Mouse (Mus musculus): Measurements from ENCODE around the gene Dnm1.
A peak's percentile ranks its signal among the peaks of the same experiment; 100 is the strongest.

The Dnm1 gene

DNA sequence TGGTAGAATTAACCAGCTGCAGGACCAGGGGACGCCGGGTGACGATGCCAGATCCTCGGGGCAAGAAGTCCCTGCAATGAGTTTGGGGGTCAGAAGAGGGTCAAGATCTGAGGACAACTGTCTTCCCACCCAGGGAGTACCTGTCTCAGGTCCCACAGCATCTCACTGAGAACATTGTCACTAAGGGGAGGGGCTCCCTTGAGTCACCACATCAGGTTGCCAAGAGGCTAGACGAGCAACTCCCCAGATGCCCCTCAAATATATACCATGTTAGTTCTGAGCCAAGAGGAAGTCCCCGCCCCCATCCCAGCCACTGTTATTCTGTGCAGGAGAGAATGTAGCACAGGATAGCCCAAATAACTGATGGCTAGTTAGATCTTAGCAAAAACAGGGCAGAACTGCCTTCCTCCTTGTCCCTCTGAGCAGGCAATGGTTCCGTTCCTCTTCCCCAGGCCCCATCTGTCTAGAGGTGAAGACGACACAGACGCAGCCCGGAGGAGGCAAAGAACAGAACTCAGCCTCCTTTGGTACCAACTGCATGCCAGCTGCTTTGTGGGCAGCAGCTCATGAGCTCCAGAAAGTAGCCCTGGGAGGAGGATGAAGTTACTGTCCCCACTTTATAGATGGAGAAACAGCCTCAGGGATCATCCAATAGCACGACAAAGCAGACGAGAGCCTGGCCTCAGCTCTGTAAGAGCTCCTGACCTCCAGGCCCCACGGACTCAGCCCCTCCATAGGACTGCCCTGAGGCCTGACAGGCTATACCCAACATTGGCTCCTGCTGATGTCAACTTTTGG is 12.1 kb downstream of the Dnm1 start:
- no peak for DNase-seq (ENCODE audit: low read depth, low spot score)

DNA sequence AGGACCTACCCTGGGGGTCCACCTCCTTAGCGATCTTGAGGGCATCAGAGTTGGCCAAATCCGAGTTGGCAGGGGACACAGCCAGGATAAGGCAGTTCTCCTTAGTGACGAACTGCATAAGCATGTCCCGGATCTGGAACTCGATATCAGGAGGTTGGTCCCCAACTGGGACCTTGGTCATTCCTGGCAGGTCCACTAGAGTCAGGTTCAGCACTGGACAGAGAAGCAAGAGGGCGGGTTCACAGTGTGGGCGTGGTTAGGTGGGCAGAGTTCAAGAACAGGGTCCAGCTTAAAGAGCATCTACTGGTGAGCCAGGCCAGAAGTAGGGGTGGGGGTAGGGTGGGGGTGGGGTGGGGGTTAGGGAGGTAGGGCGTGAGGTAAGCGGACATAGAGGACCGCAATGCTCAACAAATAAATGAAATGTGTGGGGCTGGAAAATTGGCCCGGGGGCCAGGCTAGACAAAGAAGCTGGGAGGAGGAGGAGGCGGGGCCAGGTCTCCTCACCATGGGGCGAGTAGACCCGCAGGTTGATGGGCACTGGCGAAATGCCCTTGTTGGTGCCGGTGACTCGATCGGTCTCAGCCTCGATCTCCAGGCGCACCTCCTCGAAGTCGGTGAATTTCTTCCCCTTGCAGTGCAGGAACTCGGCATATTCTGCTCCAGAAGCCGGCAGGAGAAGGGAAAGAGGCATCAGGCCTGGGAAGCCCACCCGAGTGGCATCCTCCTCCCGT is 13.1 kb downstream of the Dnm1 start:
- DNase-seq (ENCODE audit: low read depth, low spot score) = no peak

DNA sequence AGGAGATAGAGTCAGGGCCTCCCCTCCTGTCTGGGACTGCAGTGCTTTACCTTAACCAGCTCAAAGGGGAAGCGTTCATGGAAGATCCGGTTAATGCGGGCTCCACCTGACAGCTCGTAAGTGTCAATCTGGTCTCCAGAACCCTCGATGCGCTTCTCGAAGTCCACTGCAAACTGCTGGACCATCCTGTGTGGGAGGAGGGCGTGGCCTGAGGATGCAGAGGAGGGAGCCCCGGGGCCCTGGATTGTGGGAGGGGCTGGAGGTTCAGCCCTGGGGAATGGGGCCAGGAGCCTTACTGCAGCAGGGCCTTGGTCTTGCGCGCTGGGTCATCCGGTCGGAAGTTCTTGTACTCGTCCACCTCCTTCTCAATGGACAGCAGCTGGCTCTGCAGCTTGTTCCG is 17.2 kb downstream of the Dnm1 start:
- no peak for DNase-seq (ENCODE audit: low read depth, low spot score)

DNA sequence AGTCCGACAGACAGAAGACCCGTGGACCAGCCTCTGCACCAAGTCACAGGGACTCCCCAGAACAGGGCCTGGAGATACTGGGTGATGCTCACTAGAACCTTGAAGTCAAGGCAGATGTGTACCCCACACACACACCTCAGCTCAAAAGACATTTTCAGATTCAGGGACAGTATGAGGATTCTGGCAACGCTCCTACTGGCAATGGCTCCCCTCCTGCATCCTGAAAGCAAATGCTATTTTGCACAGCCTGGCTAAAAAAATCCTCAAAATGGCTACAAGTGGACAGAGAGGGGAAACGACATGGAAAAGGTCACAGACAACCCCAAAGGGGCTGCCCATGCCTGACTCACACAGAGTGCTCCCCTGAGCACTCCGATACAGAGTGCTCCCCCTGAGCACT is 21.0 kb downstream of the Dnm1 start:
- DNase-seq (ENCODE audit: low read depth, low spot score) = no peak

DNA sequence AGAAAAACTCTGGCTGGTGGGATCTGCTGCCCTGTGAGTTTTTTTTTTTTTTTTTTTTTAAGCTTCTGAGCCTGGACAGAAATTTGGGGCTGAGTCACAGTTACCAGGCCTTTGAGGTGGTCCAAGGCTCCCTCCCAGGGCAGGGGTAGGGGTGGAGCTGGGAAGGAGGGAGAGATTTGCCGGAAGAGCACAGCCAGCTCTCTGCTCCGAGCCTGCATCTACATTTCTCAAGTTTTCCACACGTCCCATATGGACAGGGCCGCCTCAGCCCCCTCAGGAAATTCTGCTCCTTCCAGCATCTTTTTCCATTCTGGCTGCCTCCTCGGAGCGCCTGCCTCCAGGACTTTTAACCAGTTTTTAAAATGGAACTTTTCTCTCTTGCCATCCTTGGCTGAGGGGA is 23.6 kb downstream of the Dnm1 start:
- DNase-seq (ENCODE audit: low read depth, low spot score) = no peak

DNA sequence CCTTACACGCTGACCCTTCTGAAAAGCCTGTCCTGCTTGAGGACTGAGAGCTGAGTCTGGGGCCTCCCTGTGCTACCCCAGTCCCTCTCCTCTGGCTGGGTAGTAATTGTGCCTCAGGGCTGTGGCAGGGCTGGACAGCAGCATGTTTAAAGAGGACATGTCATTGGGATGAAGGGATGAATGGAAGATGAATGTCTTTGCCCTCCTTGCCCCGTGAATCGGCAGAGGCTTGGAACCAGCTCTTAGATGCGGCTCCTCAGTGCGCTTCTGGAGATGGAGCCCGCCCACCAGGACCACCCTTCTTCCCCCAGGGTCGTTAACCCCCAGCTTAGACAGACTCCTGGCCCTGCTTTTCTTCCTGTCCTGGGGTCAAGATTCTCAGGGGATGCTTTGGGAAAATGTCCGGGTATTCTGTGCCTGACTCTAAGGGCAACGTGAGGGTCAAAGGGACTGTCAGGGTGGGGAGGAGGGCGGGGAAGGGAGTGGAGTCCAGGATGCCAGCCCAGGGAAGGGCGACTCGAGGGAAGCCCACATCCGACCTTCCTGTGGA is 24.2 kb downstream of the Dnm1 start:
- DNase-seq (ENCODE audit: low read depth, low spot score) = no peak

DNA sequence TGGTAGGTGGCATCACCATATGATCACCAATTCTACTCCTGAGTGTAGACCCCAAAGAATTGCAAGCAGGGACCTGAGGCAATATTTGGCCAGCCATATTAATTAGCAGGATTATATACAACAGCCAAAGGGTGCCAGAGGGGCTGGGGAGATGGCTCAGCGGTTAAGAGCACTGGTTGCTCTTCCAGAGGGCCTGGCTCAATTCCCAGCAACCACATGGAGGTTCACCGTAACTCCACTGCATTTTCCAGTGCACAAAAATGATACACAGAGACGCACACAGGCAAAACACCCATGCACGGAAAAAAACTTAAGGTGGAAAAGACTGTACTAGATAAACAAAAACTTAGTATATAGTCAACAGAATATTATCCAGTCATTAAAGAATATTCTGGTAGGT is 25.9 kb downstream of the Dnm1 start:
- no peak for DNase-seq (ENCODE audit: low read depth, low spot score)

DNA sequence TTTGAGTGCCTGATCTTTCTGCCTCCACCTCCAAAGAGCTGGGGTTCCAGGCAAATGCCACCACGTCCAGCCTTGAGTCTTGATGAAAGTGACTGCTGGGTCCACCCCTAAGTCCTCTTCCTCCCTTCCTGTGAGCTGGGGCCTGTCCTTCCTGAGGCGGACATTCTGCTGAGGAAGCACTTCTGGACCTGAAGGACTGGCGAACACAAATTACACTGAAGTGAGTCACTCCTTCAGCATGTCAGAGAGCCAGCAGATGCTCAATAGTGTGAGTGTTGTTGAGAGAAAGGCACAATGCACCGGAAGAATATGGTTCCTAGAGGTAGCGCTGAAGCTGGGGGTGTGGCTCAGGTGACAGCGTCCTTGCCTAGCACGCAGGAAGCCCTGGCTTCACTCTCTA is 27.8 kb downstream of the Dnm1 start:
- DNase-seq (ENCODE audit: low read depth, low spot score) = no peak

DNA sequence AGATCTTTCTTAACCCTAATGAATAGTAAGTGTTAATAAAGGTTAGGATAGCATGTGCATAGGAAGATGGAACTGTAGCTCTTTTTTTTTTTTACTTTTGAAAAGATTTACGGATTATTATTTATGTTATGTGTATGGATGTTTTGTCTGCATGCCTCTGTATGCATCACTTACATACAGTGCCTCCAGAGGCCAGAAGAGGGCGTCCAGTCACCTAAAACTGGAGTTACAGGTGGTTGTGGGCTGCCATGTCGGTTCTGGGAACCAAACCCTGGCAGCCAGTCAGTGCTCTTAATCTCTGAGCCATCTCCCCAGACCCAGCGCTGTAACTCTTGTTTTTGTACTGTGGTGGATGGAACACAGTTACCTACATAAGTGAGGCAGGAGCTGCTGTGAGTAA is 28.8 kb downstream of the Dnm1 start:
- no peak for DNase-seq (ENCODE audit: low read depth, low spot score)

DNA sequence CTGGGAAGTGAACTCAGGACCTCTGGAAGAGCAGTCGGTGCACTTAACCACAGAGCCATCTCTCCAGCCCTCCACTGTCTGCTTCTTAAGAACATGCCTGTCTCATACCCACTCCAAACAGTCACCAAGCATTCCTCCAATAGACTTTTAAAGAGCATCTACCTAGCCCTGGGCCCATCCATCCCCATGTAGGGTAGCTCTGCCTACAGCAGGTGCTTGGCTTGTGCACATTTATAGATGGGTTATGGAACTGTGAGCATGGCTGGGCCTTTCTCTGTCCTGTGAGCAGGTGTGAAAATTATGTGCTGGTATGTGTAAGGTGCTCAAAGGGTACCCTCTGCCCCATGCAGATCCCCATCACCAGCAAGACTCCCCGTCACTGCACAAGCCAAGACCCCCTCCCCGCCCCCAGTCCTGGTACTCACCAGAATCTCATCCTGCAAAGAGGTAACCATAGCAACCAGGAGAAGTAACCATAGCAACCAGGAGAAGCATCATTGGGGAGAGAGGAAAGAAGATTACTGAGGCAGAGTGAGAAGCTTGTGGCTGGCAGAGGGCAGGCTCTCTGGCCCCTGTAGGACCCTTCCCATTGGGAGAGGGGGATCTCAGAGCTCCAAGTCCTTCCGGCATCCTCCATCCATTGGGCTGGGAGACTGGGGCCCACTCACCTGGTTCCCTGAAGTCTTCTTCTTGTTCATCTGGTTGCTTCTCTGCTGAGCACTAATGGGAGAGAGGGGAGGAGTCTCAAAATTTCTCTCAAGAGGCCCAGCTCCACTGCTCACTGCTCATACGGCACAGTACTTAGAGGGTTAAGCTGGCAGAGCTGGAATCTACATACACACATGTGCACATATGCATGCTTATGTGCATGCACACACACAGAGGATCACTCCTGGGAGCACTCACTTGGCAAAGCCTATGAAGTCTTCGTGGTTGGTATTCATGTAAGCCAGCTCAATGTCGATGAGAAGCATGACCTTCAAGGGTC is 30.1 kb downstream of the Dnm1 start:
- no peak for DNase-seq (ENCODE audit: low read depth, low spot score)

DNA sequence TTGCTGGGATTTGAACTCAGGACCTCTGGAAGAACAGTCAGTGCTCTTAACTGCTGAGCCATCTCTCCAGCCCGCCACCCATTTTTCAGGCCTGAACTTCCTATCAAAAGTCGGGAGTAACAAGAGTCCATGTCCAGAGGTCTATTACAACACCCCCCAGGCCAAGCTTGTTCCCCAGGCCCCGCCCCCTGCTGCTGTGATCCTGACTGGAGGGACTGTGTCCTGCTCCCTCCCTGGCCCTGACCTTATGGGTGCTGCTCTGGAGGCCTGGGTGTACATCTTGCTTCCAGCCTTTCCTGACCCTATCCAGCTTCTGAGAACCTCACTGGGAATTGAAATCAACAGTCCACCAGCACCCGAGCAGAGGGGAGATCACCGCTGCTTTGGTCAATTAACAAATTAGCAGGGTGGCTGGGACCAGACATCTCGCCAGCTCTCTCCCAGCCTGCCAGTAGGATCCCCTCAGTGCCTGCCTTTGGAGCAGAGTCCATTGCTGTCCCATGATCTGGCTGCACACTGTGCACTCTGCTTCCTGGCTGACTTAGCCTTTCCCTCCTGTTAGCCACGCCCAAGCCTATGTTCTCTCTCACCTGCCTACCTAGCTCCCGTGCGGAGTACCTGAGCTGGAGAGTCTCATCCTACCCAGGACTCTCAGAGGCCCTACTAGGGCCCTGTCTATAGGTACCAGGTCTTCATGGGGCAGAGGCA is 31.4 kb downstream of the Dnm1 start:
- DNase-seq (ENCODE audit: low read depth, low spot score) = no peak

DNA sequence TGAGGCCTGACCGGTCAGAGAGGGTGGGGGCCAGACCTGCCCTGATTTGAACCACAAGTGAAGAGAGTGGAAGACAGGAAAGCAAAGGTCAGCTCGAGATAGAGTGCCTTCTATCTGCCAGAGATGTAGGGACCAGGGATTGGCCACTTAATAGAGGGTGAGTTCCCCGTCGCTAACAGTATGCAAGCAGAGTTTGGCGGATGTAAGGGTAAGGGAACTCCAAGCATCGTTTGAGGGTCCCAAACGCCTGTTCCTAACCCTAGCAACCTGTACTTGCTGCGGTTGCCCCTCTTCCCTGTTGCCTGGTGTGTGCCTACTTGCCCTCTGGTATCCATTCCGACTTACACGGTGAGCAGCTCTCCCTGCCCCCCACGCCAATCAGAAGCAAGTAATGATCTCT is 32.4 kb downstream of the Dnm1 start:
- no peak for DNase-seq (ENCODE audit: low read depth, low spot score)

DNA sequence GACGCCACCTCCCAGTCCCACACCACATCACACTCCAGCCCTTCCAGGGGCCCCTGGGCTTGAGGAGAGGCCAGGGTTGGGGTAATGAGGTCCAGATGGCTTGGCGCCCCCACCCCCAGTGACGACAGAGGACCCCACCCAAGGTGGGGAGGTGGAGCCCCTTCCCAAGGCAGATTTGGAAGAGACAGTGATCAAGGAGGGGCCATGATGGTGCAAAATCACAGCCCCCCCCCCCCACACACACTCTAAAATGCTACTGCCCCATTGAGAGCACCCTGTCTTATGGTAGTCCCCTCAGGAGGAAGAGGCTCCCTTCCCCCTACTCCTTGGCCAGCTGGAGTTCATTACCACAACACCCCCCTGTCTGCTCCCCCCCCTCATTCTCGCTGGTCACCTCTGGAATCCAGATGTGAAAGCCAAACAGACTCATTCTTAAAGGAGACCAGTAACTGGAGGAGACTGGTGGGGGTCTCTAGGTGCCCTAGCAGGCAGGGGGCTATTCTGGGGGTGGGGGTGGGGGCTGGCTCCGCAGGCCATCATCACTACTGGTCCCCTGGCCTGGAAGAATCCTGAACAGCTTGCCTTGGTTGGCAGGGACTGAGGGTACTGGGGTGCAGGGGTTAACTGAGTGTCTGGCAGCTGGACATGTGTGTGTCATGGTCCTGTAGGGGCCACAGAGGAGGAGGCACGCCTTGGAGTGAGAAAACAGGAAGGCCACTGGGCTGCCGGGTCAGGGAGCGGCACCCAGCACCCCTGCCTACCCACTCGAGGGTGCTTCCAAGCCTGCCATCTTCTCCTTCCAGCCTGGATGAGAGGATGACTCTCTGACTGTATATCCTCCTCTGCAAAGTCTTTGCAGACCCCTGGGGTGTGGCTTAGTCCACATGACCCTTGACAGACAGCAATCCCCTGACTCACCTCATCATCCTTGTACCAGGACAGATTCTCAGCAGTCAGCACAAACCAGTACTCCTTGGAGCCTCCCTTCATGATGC is 33.3 kb downstream of the Dnm1 start:
- peak; percentile 71 for DNase-seq (ENCODE audit: low read depth, low spot score)

DNA sequence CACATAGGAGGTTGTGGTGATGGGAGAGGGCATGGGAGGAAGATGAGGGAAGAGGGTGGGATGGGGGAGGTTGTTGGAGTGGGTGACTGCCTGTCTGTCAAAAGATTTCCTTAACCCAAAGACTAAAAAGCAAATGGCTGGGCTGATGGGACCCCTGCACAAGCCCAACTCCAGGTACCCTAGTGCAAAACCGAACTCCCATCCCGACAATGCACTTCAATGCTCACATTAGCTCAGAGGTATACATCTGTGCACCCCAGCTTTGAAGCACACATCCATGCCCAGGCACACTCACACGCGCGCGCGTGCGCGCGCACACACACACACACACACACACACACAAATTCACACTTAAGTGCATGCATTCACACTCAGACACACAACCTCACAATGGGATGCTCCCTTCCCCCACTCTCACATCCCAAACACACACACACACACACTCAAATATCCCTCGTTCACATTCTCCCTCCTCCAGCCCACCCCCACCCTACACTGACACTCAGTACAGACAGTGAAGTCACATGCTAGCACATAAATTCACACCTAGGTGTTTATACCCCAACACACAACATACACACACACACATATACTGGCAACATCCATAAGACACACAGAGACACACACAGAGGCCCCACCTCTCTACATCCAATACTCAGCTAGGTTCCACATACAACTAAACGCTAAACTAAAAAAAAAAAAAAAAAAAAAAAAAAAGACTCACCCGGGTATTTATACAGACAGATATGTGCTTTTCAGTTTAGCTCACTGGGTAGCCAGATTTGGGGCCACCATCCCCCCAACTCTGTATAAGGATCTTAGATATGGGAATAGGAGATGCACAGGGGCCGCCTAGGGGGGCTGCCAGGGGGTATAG is 34.2 kb downstream of the Dnm1 start:
- DNase-seq (ENCODE audit: low read depth, low spot score) = no peak

DNA sequence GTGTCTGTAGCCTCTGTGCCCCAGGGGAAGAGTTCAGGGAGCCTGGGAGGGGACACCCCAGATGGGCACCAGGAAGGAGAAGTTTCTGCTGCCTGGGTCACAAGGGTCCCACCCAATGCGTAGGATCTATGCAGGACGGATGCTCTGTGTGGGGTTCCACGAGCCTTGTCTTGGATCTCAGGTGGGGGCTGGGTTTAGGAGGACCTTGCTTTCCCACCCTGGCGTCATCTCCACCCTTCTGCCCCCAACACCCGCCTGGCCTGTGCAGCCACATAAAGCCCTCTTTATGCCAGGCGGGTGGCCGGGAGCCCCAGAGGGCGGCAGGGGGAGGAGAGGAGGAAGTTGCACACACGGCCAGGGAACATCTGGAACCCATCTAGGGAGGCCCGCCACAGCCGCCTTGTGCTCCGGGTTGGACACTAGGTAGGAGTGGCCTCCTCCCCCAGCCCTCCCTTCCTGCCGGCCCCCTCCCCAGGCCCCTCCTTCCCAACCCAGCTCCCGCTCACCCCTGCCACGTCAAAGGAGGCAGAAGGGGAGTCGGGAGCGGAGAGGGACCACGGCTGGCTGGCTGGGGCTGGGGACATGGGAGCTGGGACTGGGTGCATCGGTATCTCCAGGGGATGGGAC is 35.2 kb downstream of the Dnm1 start:
- peak; percentile 83 for DNase-seq (ENCODE audit: low read depth, low spot score)

DNA sequence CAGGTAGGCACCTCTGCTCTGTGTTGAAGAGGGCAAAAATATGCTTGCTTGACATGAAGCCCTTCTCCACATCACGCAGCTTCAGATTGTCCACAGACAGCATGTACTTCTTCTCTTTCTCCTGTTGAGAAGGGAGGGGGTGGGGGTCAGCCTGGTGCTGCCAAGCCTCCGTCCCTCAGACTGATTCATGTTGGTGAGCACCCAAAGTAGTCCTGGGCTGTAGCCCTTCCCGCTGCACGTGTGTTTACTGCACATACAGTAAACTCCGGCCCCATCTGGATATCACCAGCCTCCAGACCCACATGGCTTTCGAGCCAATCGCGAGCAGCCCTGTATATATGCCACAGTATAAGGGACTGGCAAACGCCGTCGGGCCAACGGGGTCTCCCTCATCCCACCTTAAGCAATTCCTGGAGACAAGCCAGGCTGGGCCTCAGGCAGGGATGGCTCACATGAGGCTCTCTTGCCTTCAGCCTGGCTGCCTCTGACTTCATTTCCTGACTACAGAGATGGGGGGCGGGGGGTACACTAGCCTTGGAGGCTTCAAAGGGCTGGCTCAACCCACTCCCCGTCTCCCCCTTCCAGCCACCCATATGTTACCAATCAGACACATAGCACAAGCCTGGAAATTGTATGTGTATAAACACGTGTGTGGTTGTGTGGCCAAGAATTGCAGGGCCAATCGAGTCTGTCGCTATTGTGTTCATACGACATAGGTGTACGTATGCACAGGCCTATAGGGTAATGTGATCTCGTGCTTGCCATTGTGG is 36.1 kb downstream of the Dnm1 start:
- no peak for DNase-seq (ENCODE audit: low read depth, low spot score)

DNA sequence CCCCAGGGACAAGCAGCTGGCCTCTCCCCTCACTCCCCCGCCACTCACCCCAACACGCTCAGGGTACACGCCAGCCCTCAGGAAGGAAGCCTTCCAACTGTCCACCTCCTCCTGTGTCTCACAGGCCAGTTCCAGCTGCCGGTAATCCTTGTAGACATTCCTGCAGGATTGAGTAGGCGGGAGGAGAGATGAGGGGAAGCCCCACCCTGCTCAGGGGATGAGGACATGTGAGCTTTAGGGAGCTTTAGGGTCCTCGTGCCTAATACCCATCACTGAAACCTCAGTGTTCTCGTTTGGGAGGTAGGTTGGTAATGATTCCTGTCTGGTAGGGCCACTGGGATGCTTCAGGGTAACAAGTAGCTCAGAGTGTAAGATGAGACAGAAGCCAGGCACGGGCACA is 37.4 kb downstream of the Dnm1 start:
- peak; percentile 67 for DNase-seq (ENCODE audit: low read depth, low spot score)

DNA sequence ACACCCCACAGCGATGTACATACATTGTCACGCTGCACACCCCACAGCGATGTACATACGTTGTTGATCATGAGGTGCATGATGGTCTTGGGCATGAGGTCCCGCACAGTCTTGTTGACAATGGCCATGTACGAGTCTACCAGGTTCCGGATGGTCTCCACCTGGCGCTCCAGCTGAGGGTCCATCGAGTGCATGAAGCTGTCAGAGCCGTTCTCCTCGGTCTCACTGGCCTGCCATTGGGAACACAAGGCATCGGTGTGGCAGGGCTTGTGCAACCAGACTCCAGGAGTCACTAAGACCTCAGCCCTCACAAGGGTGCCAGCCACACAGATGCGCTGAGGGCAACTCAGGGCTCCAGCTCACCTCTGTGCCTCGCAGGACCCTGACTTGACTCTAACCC is 38.3 kb downstream of the Dnm1 start:
- no peak for DNase-seq (ENCODE audit: low read depth, low spot score)

Measured in skeletal muscle tissue, adult 2 months (tissue).